Mouse (Mus musculus) cerebellum, adult 8-10 months (tissue): Measurements from ENCODE around the gene Polr2i.

Experiments
- DNase-seq: peaks from one replicate; pipeline ENCODE4 v3.0.0; 2022

Gene Polr2i

DNA sequence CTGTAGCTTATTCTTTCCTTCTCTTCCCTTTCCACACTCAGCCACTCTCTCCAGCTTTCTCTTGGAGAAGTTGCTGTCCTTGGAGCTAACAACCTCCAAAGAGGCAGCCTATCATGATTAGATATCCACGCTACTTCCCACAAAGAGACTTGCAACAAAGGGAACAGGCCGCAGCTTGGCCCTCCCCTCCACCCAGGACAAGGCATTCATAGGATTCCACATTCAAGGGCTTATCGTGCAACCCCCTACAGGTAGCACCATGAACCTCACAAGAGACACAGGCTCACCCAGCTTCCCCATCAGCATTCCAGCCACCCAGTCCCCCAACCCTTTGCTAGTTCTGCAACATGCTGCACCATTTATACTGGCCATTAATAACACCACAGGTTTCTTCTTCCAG lies 35.0 kb downstream of the Polr2i start:
- no peak for DNase-seq

DNA sequence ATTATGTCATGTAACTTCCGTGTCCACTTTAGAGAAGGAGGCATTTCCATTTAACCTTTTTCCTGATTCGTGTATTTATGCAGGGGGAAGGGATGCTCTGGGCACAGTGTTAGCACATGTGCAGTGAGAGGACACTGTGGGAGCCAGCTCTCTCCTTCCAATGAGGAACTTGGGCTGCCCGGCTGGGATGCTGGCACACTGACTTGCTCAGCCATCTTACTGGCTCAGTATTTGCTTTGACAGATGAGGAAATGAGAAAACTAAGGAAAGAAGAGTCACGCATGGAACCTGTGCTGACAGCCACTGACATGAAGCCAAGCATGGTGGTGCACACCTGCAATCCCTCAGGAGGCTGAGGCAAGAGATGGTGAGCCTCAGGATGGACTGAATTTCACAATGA lies 37.9 kb downstream of the Polr2i start:
- no peak for DNase-seq

GRCm38 (mm10) chr7:30274383-30274782 lies 42.6 kb downstream of the Polr2i start:
- DNase-seq: no peak

DNA sequence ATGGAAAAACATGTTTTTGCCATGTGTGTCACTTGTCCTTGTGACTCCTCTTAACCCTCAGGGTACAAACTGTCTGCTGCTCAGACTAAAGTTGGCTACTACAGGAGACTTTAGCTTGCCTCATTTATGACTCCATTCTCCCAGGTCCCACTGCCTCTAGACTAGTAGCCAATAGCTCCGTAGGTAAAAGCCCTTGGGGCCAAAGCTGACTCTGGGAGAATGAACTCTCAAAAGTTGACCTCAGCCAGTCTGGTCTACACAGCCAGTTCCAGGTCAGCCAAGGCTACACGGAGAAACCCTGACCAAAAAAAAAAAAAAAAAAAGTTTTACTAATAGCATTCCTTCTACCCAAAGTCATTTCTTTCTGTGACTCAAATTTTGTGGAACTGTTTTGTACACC lies 47.2 kb downstream of the Polr2i start:
- no peak for DNase-seq

DNA sequence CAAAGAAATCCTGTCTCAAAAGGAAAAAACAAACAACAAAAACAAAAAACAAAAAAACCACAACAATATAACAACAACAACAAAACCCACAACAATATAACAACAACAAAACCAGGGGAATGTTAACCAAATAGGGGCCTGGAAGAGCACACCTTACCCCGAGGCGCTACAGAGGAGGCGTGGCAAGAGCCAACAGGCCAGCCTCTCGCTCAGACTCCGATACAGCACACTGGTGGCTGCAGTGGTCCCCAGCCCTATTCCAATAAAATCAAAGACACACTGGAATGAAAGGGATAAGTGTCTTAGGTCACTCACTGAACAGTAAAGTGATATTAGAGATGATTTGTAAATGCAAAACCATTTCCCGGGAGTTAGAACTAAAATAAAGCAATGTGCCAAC lies 47.8 kb downstream of the Polr2i start:
- peak; percentile 11 for DNase-seq

GRCm38 (mm10) chr7:30279951-30280669 lies 48.4 kb downstream of the Polr2i start, which contains the start of the genes Thap8 and Wdr62:
Gene Thap8 (plus strand): TSS chr7:30280094.
Gene Wdr62 (minus strand): TSS chr7:30280419.
- peak; percentile 90 for DNase-seq

GRCm38 (mm10) chr7:30280670-30281138 lies 49.0 kb downstream of the Polr2i start:
- peak; percentile 81 for DNase-seq

DNA sequence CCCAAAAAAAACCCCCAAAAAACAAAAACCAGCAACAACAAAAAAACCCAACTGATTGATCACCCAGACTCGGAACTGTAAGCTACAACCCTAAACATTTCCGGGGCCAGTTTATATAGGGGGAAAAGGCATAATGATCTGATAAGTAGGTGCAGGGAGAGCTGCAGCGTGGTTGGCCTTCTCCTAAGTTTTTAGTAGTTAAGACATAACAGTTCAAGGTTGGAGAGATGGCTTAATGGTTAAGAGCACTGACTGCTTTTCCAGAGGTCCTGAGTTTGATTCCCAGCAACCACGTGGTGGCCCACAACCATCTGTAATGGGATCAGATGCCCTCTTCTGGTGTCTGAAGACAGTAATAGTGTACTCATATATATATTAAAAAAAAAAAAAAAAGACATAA lies 49.8 kb downstream of the Polr2i start:
- DNase-seq: peak; percentile 10

DNA sequence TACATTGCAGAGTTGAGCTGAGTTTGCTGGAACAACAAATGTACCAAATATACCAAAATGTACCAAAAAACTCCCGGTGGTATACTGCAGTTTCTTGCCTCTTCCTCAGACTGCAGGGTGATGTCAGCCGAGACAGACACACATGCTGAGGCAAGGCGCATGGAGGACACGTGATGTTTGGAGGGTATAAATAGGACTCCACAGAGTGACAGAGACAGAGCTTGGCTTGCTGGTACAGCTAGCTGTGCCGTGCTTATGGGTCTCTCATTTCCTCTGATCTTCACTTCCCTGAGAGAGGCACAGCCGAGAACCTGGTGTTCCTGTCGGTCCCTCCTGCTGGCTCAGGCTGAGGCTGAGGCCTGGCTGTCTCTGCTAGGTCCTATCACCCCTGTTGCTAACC lies 51.0 kb downstream of the Polr2i start:
- no peak for DNase-seq
